Mouse (Mus musculus) liver, embryonic 14.5 days (tissue): ENCODE data around the gene Abat.

Source experiments
- CTCF ChIP-seq: IDR thresholded peaks from 2 replicates; pipeline ENCODE4 v1.5.1; 2016; ENCODE audit warnings: antibody characterized with exemption, low read depth, control low read depth
- EP300 ChIP-seq: IDR thresholded peaks from 2 replicates; pipeline ENCODE4 v1.6.1; 2016; ENCODE audit warnings: antibody characterized with exemption, low read depth

DNA sequence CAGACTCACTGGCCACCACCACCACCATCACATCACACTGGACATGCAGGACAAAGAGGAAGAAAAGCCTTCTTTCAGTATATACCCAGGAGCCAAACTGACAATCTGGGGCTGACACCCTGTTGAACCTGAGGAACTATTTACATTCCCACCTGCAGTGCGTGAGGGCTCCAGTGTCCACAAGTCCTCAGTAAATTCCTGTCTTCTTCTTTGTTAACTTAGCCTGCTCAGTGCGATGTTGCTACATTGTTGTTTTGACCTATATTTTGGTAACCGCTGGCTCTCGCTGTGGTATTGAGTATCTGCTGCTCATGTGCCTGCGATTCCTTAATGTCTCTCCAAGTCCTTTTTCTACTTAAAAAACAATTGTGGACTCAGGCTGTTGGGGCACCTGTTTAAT is 7.3 kb downstream of the Abat start:
- no peak for TF ChIP-seq CTCF
- no peak for TF ChIP-seq EP300
